28 mouse cellular contexts compared by ENCODE assay signal in the genomic region with DNA sequence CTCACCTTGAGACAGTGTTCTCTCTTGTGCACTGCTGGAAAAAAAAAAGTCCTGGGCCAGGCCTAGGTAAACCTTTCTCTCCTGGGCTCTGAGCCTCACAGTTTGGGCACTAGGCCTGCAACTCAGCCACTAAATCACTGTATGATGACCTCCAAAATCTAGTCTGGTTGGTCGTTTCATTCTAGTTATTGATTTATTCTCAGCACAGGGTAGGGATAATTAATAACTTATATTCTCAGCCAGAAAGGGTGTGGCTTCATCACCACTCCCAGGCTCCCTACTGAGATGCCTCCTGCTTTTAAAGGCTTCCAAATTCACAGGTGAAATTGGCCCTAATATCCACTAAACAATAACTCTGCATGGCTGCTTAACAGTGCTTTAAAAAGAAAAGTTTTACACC.
"Had no signal": no experiment of that assay in that cellular context is flagged by ENCODE, and none has a peak within 500 bp of the region (broad histone marks: within the 10 kb centered on the region; RNA-seq: fewer than 3 reads in every experiment).

No protein-coding gene starts in this region.

- H3K4me2 ChIP-seq: embryonic facial prominence, embryonic 12.5 days; embryonic facial prominence, embryonic 13.5 days; embryonic facial prominence, embryonic 15.5 days; forebrain, embryonic 12.5 days; forebrain, embryonic 13.5 days; forebrain, embryonic 15.5 days had no signal

- H3K4me3 ChIP-seq: embryonic facial prominence, embryonic 10.5 days; embryonic facial prominence, embryonic 12.5 days; embryonic facial prominence, embryonic 13.5 days; embryonic facial prominence, embryonic 15.5 days; erythroblast, embryonic 14.5 days; forebrain, embryonic 10.5 days; forebrain, embryonic 12.5 days; forebrain, embryonic 13.5 days; forebrain, embryonic 15.5 days; gastrocnemius, adult 2 months had no signal

- H3K9ac ChIP-seq: embryonic facial prominence, embryonic 12.5 days; embryonic facial prominence, embryonic 13.5 days; embryonic facial prominence, embryonic 15.5 days; forebrain, embryonic 12.5 days; forebrain, embryonic 13.5 days; forebrain, embryonic 15.5 days; forebrain, postnatal 0 days had no signal

- DNase-seq: cerebellum, adult 18-20 months; cerebellum, adult 2 months; cerebellum, adult 8-10 months; cerebellum, adult 9-10 months; cerebellum, adult 9-11 months; cerebellum, postnatal 10 days; cerebellum, postnatal 14 days; cerebellum, postnatal 25 days; cerebellum, postnatal 36 days; embryo, embryonic 11 days; forebrain, postnatal 0 days; gastrocnemius, adult 2 months; gastrocnemius, postnatal 10 days; gastrocnemius, postnatal 14 days; gastrocnemius, postnatal 25 days; gastrocnemius, postnatal 36 days; heart, adult 11 months had no signal

- H3K36me3 ChIP-seq: embryonic facial prominence, embryonic 10.5 days; embryonic facial prominence, embryonic 12.5 days; embryonic facial prominence, embryonic 13.5 days; embryonic facial prominence, embryonic 15.5 days; forebrain, embryonic 10.5 days; forebrain, embryonic 12.5 days; forebrain, embryonic 15.5 days had no signal

- H3K9me3 ChIP-seq: embryonic facial prominence, embryonic 10.5 days; embryonic facial prominence, embryonic 12.5 days; embryonic facial prominence, embryonic 13.5 days; embryonic facial prominence, embryonic 15.5 days; forebrain, embryonic 10.5 days; forebrain, embryonic 12.5 days; forebrain, embryonic 13.5 days; forebrain, embryonic 15.5 days had no signal

- H3K27me3 ChIP-seq: embryonic facial prominence, embryonic 12.5 days; embryonic facial prominence, embryonic 13.5 days; embryonic facial prominence, embryonic 15.5 days; forebrain, embryonic 12.5 days; forebrain, embryonic 13.5 days; forebrain, embryonic 15.5 days had no signal

- H3K27ac ChIP-seq: embryonic facial prominence, embryonic 10.5 days; embryonic facial prominence, embryonic 12.5 days; embryonic facial prominence, embryonic 13.5 days; embryonic facial prominence, embryonic 15.5 days; forebrain, embryonic 10.5 days; forebrain, embryonic 12.5 days; forebrain, embryonic 13.5 days; forebrain, embryonic 15.5 days; gastrocnemius, adult 2 months had no signal

- ATAC-seq: forebrain, embryonic 13.5 days; forebrain, embryonic 14.5 days; forebrain, embryonic 15.5 days; forebrain, embryonic 16.5 days; forebrain, postnatal 0 days had no signal

- H3K4me1 ChIP-seq: embryonic facial prominence, embryonic 10.5 days; embryonic facial prominence, embryonic 12.5 days; embryonic facial prominence, embryonic 13.5 days; embryonic facial prominence, embryonic 15.5 days; forebrain, embryonic 10.5 days; forebrain, embryonic 12.5 days; forebrain, embryonic 13.5 days; forebrain, embryonic 15.5 days had no signal
